Comparison of ENCODE assay signal across 10 mouse cellular contexts in genomic region chr12:59460997-59461961, GRCm38 (mm10).
DNase-seq lines count a peak whose midpoint lies in the region; ATAC-seq and TF ChIP-seq lines count a peak whose summit lies in the region.
"Had no signal": no experiment of that assay in that cellular context is flagged by ENCODE, and none has a peak within 500 bp of the region (broad histone marks: within the 10 kb centered on the region; RNA-seq: fewer than 3 reads in every experiment).

No protein-coding gene starts in this region.

- TF ChIP-seq EP300 in MEL (IDR thresholded peaks at IDR 0.05; ENCODE audit: low read depth in 1 of 2, low read length in 2 of 2): no peak
- no peak for TF ChIP-seq EP300 in lung, postnatal 0 days (IDR thresholded peaks at IDR 0.05)

- H3K4me3 ChIP-seq in kidney, postnatal 0 days (replicated peaks; ENCODE audit: low read depth, low read length): no peak overlapping the region
- H3K4me3 ChIP-seq in kidney, adult 2 months (ENCODE audit: insufficient read depth, low read depth, low read length): no peak overlapping the region
- H3K4me3 ChIP-seq in MEL (ENCODE audit: control insufficient read depth in 1 of 2, insufficient read depth in 1 of 2, low read depth in 2 of 2, low read length in 2 of 2): no peak overlapping the region
- no peak overlapping the region for H3K4me3 ChIP-seq in hindbrain, postnatal 0 days (ENCODE audit: low read length)
- H3K4me3 ChIP-seq in lung, postnatal 0 days (ENCODE audit: low read depth, low read length): no peak overlapping the region

- intact Hi-C loops in gastrocnemius, postnatal 36 days (cut with DNase I): no loop called here

- H3K4me1 ChIP-seq in kidney, postnatal 0 days (replicated peaks; ENCODE audit: insufficient read depth, low read length): no peaks in the 10 kb centered on the region
- no peaks in the 10 kb centered on the region for H3K4me1 ChIP-seq in kidney, adult 2 months (ENCODE audit: control insufficient read depth, insufficient read depth, low read length)
- no peaks in the 10 kb centered on the region for H3K4me1 ChIP-seq in MEL (ENCODE audit: control insufficient read depth in 1 of 2, insufficient read depth in 2 of 2, low read length in 2 of 2)
- H3K4me1 ChIP-seq in hindbrain, postnatal 0 days (ENCODE audit: insufficient read depth, low read length): no peaks in the 10 kb centered on the region
- H3K4me1 ChIP-seq in lung, postnatal 0 days (ENCODE audit: insufficient read depth, low read depth, low read length): no peaks in the 10 kb centered on the region

- DNase-seq in kidney, postnatal 0 days (ENCODE audit: low spot score): peak; percentile 2
- no peak for DNase-seq in kidney, adult 2 months
- DNase-seq in MEL (ENCODE audit: low read depth, low spot score) (peak; percentile 17), adipocyte (ENCODE audit: low spot score) (no peak)
- DNase-seq in cerebellum, adult 9-10 months: peak; percentile 74
- peak; percentile 83 for DNase-seq in hindbrain, postnatal 0 days (ENCODE audit: low spot score)
- DNase-seq in gastrocnemius, postnatal 36 days: no peak
- no peak for DNase-seq in lung, postnatal 0 days (ENCODE audit: low spot score)
- DNase-seq: lung, postnatal 36 days had no signal

- no peaks in the 10 kb centered on the region for H3K36me3 ChIP-seq in kidney, postnatal 0 days (ENCODE audit: insufficient read depth, low read length)
- no peaks in the 10 kb centered on the region for H3K36me3 ChIP-seq in kidney, adult 2 months (ENCODE audit: control insufficient read depth, insufficient read depth, low read length)
- H3K36me3 ChIP-seq in MEL (ENCODE audit: control insufficient read depth in 1 of 2, insufficient read depth in 2 of 2, low read length in 2 of 2): no peaks in the 10 kb centered on the region
- no peaks in the 10 kb centered on the region for H3K36me3 ChIP-seq in hindbrain, postnatal 0 days (ENCODE audit: insufficient read depth, low read length)
- no peaks in the 10 kb centered on the region for H3K36me3 ChIP-seq in lung, postnatal 0 days (ENCODE audit: insufficient read depth, low read length)

- no peak for TF ChIP-seq POLR2A in kidney, adult 2 months (IDR thresholded peaks at IDR 0.05; ENCODE audit: low read depth, low read length)
- no peak for TF ChIP-seq POLR2A in MEL (IDR thresholded peaks at IDR 0.05; ENCODE audit: control insufficient read depth in 1 of 2, insufficient read depth in 1 of 2, low read depth in 1 of 2, low read length in 2 of 2, poor library complexity in 1 of 2)

- peak; percentile 42 for TF ChIP-seq RAD21 in MEL (IDR thresholded peaks at IDR 0.05; ENCODE audit: low read depth, low read length)

- H3K27ac ChIP-seq in kidney, postnatal 0 days: no peak overlapping the region
- H3K27ac ChIP-seq in kidney, adult 2 months (ENCODE audit: insufficient read depth, low read depth, low read length): no peak overlapping the region
- H3K27ac ChIP-seq in MEL (ENCODE audit: control insufficient read depth, low read depth, low read length): no peak overlapping the region
- no peak overlapping the region for H3K27ac ChIP-seq in hindbrain, postnatal 0 days
- no peak overlapping the region for H3K27ac ChIP-seq in lung, postnatal 0 days (ENCODE audit: low read length)

- H3K4me2 ChIP-seq in kidney, postnatal 0 days (ENCODE audit: low read length): no peak overlapping the region
- no peak overlapping the region for H3K4me2 ChIP-seq in hindbrain, postnatal 0 days (ENCODE audit: low read depth, low read length)
- no peak overlapping the region for H3K4me2 ChIP-seq in lung, postnatal 0 days (replicated peaks; ENCODE audit: low read depth, low read length)

- no peaks in the 10 kb centered on the region for H3K9me3 ChIP-seq in kidney, postnatal 0 days (replicated peaks; ENCODE audit: low read length)
- H3K9me3 ChIP-seq in MEL (replicated peaks; ENCODE audit: insufficient read depth, low read length): no peaks in the 10 kb centered on the region
- no peaks in the 10 kb centered on the region for H3K9me3 ChIP-seq in hindbrain, postnatal 0 days (ENCODE audit: low read length)
- no peaks in the 10 kb centered on the region for H3K9me3 ChIP-seq in lung, postnatal 0 days (ENCODE audit: low read length)

- H3K79me2 ChIP-seq in MEL (ENCODE audit: control insufficient read depth, insufficient read depth, low read length, poor library complexity): no peaks in the 10 kb centered on the region

- peak; percentile 34 for TF ChIP-seq CTCF in kidney, postnatal 0 days (IDR thresholded peaks at IDR 0.05; ENCODE audit: low read depth)
- no peak for TF ChIP-seq CTCF in kidney, adult 2 months (conservative IDR thresholded peaks at IDR 0.05; ENCODE audit: insufficient read depth, insufficient read length, low read depth, low read length)
- TF ChIP-seq CTCF in MEL (IDR thresholded peaks at IDR 0.05 in 2 of 3, conservative IDR thresholded peaks at IDR 0.05 in 1 of 3; ENCODE audit: control insufficient read depth in 1 of 3, insufficient read depth in 1 of 3, low read depth in 2 of 3, low read length in 3 of 3, poor library complexity in 1 of 3, severe bottlenecking in 1 of 3): peak in 2 of 3 experiments; percentile 6 to 45; a peak in 2 of 6 replicates
- peak; percentile 41 for TF ChIP-seq CTCF in hindbrain, postnatal 0 days (IDR thresholded peaks at IDR 0.05; ENCODE audit: low read depth)
- TF ChIP-seq CTCF in lung, postnatal 0 days (IDR thresholded peaks at IDR 0.05): no peak

- H3K27me3 ChIP-seq in kidney, postnatal 0 days (ENCODE audit: insufficient read depth, low read length): no peaks in the 10 kb centered on the region
- H3K27me3 ChIP-seq in kidney, adult 2 months (replicated peaks; ENCODE audit: control insufficient read depth, insufficient read depth, low read length): no peaks in the 10 kb centered on the region; the same call in 1 of the 2 replicates
- no peaks in the 10 kb centered on the region for H3K27me3 ChIP-seq in MEL (ENCODE audit: control insufficient read depth in 1 of 2, insufficient read depth in 2 of 2, low read length in 2 of 2)
- H3K27me3 ChIP-seq in hindbrain, postnatal 0 days (ENCODE audit: insufficient read depth, low read length): no peaks in the 10 kb centered on the region
- no peaks in the 10 kb centered on the region for H3K27me3 ChIP-seq in lung, postnatal 0 days (replicated peaks; ENCODE audit: insufficient read depth, low read length)

- no peak for ATAC-seq in kidney, postnatal 0 days (replicated peaks; ENCODE audit: low FRiP score, low read depth)
- peak; percentile 68; the same call in 1 of the 2 replicates for ATAC-seq in hindbrain, postnatal 0 days
- no peak for ATAC-seq in lung, postnatal 0 days
- ATAC-seq: intestine, embryonic 16.5 days had no signal

- H3K9ac ChIP-seq in kidney, postnatal 0 days (ENCODE audit: low read depth, low read length): no peak overlapping the region
- no peak overlapping the region for H3K9ac ChIP-seq in MEL (ENCODE audit: control insufficient read depth, low read depth, low read length, poor library complexity, severe bottlenecking)
- no peak overlapping the region for H3K9ac ChIP-seq in hindbrain, postnatal 0 days (replicated peaks; ENCODE audit: low read length)
- H3K9ac ChIP-seq in lung, postnatal 0 days (replicated peaks; ENCODE audit: low read depth): no peak overlapping the region

- 72% methylated on average over 10 of the region's 10 CpGs for WGBS in kidney, postnatal 0 days
- 68% methylated on average over 10 of the region's 10 CpGs for WGBS in kidney, adult 2 months
- WGBS in hindbrain, postnatal 0 days: 53% methylated on average over 10 of the region's 10 CpGs
- WGBS in lung, postnatal 0 days: 64% methylated on average over 10 of the region's 10 CpGs

TF ChIP-seq in MEL, 35 proteins besides CTCF, POLR2A, EP300 and RAD21:
- TF ChIP-seq SMC3 (IDR thresholded peaks at IDR 0.05; ENCODE audit: low read depth, low read length): peak; percentile 35; the same call in 1 of the 2 replicates
- no peak for TF ChIP-seq HCFC1 (IDR thresholded peaks at IDR 0.05; ENCODE audit: low read depth, low read length)

Comparison
In these comparisons a context has a peak if more than half of its experiments do, and no peak if none do; other contexts are left out.
1. DNase-seq: peak in kidney, postnatal 0 days (single experiment), MEL (single experiment), cerebellum, adult 9-10 months (single experiment) and hindbrain, postnatal 0 days (single experiment); none in kidney, adult 2 months (single experiment), adipocyte (single experiment), gastrocnemius, postnatal 36 days (0 of 2) and lung, postnatal 0 days (single experiment).
2. CTCF ChIP-seq: peak in kidney, postnatal 0 days (single experiment), MEL (2 of 3) and hindbrain, postnatal 0 days (single experiment); none in kidney, adult 2 months (single experiment) and lung, postnatal 0 days (single experiment).